Mouse (Mus musculus) lung, adult 2 months (tissue): ENCODE measurements around the gene Higd1c.

Experiments used
- CTCF ChIP-seq: fragments of 200-500 bp; IDR thresholded peaks from 2 replicates; pipeline ENCODE4 v1.5.1; 2011; ENCODE audit warnings: mild to moderate bottlenecking, low read length, control low read depth; ENCODE audit not compliant: insufficient read depth
- POLR2A ChIP-seq: fragments of 200-500 bp; IDR thresholded peaks from 2 replicates; pipeline ENCODE4 v1.6.1; 2011; ENCODE audit warnings: low read depth, mild to moderate bottlenecking, control low read depth, low read length, borderline replicate concordance; ENCODE audit errors: extremely low read depth

- TF ChIP-seq CTCF: no peak
- no peak for TF ChIP-seq POLR2A
These were observed 46.8 kb downstream of the Higd1c start for GRCm38 (mm10) chr15:100410918-100411672.
